Mouse (Mus musculus) large intestine, adult 2 months (tissue): ENCODE measurements around the gene Tmem198b. TPM values are rescaled to one million over a fixed set of nuclear protein-coding genes. Genes with fewer than 3 reads are reported as not detected.

ENCODE experiments used
- DNase-seq: peaks from one replicate; pipeline ENCODE4 v3.0.0-alpha.2; 2012; ENCODE audit warnings: low read depth, low spot score
- WGBS: fragments of 180-500 bp; shearing (Covaris S2); methylation state at CpG from one replicate; pipeline ENCODE4 v1.1.7; 2018; 5-methylcytosine and 5-hydroxymethylcytosine counted together
- polyA plus RNA-seq: library from polyadenylated mRNA; depleted of rRNA; stranded (reverse); fragments of >200 nt; gene quantifications from 2 replicates; pipeline ENCODE4 v1.2.3, GENCODE M21; 2012; rRNA removed

Tmem198b gene
- polyA plus RNA-seq, 1 experiment = 8.6 TPM

DNA sequence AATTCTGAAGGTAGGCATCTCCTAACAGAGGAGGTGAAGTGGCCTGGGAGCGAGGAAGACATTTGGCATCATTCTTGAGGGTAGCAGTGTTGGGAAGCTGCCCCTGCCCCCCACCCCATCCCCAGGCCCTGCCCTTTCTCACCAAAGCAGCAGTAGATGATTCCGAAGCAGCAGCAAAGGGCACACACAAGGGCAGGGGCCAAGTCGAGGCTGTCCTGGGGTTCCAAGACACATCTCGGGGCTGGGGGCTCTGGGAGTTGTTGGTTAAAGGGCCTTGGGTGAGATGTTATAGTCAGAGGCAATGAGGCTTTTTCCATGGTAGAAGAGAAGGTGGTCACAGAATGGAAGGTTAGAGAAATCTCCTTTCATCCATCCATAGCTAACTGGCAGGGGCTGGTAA lies 1.2 kb downstream of the Tmem198b start:
- WGBS = 75% methylated on average over 4 of the region's 4 CpGs
- DNase-seq = no peak

DNA sequence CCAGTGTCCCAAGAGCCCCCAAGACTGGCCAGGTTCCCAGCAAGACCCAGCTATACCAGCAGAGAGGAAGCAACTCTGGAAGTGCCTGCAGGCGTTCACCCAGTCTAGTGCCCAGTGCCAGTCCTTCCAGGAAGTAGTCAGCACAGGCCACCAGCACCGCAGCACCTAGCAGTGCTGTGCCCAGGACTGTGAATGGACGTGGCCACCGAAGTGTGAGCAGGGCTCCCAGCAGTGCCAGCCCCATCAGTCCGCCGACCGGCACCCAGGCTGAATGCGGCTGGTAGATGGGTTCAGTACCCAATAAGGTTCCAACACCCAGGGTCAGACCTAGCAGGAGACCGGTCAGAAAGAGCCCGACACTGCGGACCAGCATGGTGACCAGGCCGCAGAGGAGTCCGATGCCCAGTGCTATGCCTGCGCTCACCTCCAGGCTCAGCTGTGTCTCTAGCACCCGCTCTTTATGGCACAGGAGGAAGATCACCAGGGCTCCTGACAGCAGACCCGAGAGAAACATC lies 2.1 kb downstream of the Tmem198b start:
- DNase-seq = no peak

DNA sequence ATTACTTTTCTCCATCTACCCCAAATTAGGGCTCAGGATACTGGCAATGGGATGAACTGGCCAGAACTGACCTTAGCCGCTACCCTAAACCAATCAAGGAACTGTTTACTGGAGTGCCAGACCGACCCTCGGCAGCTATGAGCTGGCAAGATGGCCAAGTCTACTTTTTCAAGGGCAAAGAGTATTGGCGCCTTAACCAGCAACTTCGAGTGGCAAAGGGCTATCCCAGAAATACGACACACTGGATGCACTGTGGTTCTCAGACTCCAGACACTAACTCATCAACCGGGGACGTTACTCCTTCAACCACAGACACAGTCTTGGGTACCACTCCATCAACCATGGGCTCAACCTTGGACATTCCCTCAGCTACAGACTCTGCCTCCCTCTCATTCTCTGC lies 5.5 kb downstream of the Tmem198b start:
- 90% methylated on average over 8 of the region's 8 CpGs for WGBS
- DNase-seq = no peak

More for the DNA sequence above, 2.1 kb downstream of the Tmem198b start:
- 91% methylated on average over 16 of the region's 16 CpGs for WGBS

DNA sequence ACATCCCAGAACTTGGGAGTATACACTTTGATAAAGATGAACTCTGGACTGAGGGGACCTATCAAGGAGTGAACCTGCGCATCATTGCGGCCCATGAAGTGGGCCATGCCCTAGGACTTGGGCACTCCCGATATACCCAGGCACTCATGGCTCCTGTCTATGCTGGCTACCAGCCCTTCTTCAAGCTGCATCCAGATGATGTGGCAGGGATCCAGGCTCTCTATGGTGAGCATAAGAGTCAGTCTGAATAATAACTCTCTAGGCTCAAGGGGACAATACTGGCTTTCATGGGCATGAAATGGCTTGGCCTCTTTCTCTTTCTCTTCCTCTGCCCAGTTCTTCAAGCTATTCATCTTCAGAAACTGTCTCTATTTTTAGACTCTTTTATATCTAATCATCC lies 8.6 kb downstream of the Tmem198b start:
- WGBS = 93% methylated on average over 3 of the region's 3 CpGs
- no peak for DNase-seq

DNA sequence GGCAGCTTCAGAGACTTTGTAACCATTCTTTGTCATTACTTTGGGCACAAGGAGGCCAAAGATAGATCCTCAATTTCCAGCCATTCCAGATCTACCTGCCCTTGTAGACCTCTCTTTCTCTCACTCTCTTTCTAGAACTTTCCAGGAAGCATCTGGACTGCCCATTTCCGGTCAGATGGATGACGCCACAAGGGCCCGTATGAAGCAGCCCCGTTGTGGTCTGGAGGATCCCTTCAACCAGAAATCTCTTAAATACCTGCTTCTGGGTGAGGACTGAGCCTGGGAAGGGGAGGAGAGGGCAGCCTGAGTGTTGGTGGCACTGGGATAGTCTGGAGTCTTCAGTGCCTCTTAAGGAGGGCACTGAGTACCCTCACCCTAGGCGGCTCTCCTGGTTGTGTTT lies 9.8 kb downstream of the Tmem198b start:
- WGBS = 86% methylated on average over 5 of the region's 5 CpGs

DNA sequence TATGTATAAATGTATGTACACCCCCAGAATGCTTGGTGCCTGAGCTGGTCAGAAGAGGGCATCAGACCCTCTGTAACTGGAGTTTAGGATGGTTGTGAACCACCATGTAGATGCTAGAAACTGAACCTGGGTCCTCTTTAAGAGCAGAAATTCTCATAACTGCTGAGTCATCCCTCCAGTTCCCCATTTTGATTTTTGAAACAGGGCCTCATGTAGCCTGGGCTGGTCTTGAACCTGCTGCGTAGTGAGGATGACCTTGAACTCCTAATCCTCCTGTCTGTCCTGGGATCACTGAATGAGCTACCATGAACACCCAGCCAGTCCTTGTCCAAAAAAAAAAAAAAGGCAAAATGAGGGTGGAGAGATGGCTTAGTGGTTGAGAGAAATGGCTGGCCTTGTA lies 10.9 kb downstream of the Tmem198b start:
- 94% methylated on average over 1 of the region's 1 CpGs for WGBS
- DNase-seq = no peak

More for the DNA sequence above, 9.8 kb downstream of the Tmem198b start:
- DNase-seq = no peak

DNA sequence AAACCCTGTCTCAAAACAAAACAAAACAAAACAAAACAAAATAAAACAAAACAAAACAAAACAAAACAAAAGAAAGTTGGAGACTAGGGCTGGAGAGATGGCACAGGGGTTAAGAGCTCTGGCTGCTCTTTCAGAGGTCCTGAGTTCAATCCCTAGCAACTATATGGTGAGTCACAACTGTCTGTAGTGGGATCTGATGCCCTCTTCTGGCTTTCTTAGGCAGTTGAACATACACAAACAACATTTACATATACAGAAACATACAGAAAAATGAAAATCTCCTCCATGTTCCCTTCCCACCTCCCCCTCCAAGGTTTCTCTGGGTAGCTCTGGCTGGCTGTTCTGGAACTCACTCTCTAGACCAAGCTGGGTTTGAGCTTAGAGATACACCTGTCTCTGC lies 12.1 kb downstream of the Tmem198b start:
- no peak for DNase-seq

DNA sequence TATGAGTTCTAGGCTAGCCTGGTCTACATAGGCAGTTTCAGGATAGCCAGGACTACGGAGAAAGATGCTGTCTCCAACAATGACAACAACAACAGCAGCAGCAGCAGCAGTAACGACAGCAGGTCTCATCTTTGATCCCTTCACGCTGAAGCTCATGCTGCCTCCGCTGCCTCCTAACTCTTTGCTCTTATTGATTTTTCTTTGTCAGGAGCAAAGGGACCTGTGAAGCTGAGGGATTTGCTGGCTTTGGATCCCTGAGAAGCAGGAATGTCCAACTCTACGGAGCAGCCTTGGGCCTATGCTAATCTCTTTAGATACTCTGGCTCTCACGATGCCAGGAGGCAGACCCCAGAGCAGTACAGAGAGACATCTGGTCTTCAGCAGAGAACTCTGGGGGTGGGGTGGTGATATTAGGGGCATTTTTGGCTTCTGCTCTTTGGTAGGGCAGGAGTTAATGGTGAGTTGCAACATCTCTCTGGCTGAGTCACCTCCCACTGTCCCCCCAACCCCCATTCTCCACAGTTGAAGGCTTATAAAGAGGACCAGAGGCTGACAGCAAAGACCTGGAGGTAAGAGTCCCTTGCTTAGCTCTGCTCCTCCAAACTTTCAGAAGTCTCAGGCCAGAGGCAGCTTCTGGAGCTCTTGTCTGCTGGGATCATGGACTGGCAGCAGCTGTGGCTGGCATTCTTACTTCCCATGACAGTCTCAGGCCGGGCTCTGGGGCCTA lies 13.6 kb downstream of the Tmem198b start, which contains the start of gene Mmp19:
Gene Mmp19 (plus strand): TSS at position 513 of the 727 bp plus-strand sequence.
- no peak for DNase-seq
- 78% methylated on average over 7 of the region's 7 CpGs for WGBS

DNA sequence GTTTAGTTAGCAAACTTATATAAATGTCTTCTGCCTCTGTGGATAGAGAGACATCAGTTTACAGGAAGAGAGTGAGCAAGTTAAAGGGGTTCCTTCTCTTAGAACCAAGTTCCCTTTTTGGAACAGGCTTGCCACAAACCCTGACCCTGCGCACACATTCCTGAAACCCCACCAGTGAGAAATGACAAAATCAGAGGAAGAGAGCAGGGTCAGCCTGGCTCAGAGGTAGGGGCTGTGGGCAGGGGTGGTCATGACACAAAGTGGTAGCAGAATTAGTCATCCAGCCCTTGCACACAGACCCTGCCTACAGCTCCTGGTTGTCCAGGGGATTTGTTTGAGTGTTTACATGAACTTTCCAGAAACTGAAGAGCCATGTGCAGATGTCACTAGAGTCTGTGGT lies 24.0 kb downstream of the Tmem198b start:
- WGBS = 88% methylated on average over 1 of the region's 1 CpGs
- DNase-seq = no peak

DNA sequence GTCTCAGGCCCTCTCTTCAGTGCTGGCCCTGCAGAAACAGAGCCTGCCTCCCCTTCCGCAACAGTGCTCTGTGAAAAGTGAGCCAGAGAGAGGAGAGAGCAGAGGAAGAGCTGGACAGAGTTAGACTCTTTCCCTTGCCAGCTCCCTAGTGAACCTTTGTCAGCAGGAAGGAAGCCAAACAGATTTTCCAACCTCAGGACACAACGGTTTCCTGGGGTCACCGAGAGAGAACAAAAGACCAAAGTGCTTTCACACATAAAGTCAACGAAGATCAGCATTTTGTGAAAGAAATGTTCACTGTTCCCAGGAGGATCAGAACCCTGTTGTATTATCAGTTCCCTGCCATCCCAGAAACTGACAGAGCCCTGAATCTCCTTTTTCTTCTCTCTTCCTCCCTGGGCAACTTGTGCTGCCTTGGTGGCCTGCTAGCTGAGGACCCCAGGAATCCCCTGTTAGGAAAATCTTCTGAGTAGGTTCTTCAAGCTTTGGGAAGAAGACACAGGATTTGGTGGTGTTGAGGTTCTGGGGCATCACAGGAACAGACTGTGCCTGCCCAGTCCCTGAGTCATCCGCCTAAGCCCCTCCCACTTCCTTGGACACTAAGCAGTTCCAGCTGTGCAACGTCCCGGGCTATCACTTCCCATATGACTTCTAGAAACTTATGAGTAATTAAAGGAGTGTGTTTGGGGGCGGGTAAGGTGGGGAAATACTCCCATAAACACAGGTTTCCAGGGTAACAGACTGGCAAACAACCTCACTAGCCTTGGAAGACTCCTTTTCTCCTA lies 25.0 kb downstream of the Tmem198b start:
- DNase-seq = peak; percentile 11
- WGBS = 27% methylated on average over 8 of the region's 8 CpGs

DNA sequence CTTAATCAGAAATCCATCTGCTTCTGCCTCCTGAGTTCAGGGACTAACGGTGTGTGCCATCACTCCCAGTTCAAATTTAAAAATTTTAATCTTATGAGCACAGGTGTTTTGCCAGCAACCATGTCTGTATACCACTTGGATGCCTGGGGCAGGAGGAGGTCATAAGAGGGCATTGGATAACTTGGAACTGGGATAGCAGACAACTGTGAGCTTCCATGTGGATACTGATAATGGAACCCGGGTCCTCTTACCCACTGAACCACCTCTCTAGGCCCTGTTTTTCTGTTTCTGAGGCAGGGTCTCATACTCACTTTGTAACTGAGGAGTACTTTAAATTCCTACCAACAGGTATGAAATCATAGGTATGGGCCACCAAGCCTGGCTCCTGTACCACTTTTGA lies 25.7 kb downstream of the Tmem198b start:
- DNase-seq = no peak
- 91% methylated on average over 2 of the region's 2 CpGs for whole genome bisulfite sequencing

DNA sequence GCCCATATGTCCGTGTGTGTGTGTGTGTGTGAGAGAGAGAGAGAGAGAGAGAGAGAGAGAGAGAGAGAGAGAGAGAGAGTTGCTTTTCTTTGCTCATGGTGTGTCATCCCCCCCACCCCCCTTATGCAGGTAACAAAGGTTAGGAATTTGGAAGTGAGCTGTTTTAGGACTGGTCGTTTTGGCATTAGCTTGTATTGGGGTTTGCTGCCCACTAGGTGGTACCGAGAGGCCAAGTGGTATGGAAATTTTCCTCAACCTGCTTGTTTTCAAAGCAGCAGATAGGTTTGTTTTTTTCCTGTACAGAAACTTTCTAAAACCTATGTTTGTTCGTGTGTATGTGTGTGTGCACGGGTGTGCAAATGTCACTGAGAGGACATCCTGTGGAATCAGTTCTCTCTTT lies 30.5 kb downstream of the Tmem198b start:
- WGBS = 23% methylated on average over 5 of the region's 5 CpGs
- no peak for DNase-seq

DNA sequence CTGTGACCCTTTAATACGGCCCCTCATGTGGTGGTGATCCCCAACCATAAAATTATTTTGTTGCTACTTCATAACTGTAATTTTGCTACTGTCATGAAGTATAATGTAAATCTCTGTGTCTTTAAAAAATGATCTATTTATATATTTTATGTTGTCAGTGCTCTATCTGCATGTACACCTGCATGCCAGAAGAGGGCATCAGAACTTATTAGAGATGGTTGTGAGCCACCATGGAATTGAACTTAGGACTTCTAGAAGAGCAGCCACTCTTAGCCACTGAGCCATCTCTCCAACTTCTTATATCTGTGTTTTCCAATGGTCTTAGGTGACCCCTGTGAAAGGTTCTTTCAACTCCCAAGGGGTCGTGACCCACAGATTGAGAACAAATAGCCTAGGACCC lies 31.3 kb downstream of the Tmem198b start:
- DNase-seq = no peak
- WGBS = 91% methylated on average over 2 of the region's 2 CpGs

Other genes with a start within 250 kb of the Tmem198b start
- gene Pa2g4, start 238.4 kb downstream of the Tmem198b start, polyA plus RNA-seq = 29.3 and 31.2 TPM in 2 replicates
- gene Erbb3, start 214.7 kb downstream of the Tmem198b start, polyA plus RNA-seq = 76.7 and 120 TPM in 2 replicates
- 1,017 and 1,368 TPM in 2 replicates for gene Rps26, start 177.6 kb downstream of the Tmem198b start, polyA plus RNA-seq
- gene Ikzf4, start 158.4 kb downstream of the Tmem198b start, polyA plus RNA-seq = 0.69 and 1.1 TPM in 2 replicates
- gene Suox, start 130.3 kb downstream of the Tmem198b start, polyA plus RNA-seq = 48.9 and 241 TPM in 2 replicates
- 45.2 and 53.9 TPM in 2 replicates for gene Rab5b, start 108.1 kb downstream of the Tmem198b start, polyA plus RNA-seq
- 2.6 and 2.8 TPM in 2 replicates for gene Pmel, start 100.2 kb downstream of the Tmem198b start, polyA plus RNA-seq
- gene Cdk2, start 99.3 kb downstream of the Tmem198b start, polyA plus RNA-seq = 25.9 and 27.0 TPM in 2 replicates
- 88.1 and 115 TPM in 2 replicates for gene Dgka, start 59.5 kb downstream of the Tmem198b start, polyA plus RNA-seq
- 26.2 and 26.5 TPM in 2 replicates for gene Pym1, start 56.5 kb downstream of the Tmem198b start, polyA plus RNA-seq
- 2.9 and 3.1 TPM in 2 replicates for gene Mmp19, start 13.5 kb downstream of the Tmem198b start, polyA plus RNA-seq
- gene Dnajc14, start 308 bp downstream of the Tmem198b start, polyA plus RNA-seq = 17.7 and 18.7 TPM in 2 replicates
- 6.2 and 6.4 TPM in 2 replicates for gene Sarnp, start 13.0 kb upstream of the Tmem198b start, polyA plus RNA-seq
- 135 and 144 TPM in 2 replicates for gene Ormdl2, start 17.3 kb upstream of the Tmem198b start, polyA plus RNA-seq
- 0.98 and 1.2 TPM in 2 replicates for gene Gdf11, start 87.3 kb upstream of the Tmem198b start, polyA plus RNA-seq
- gene Cd63, start 96.6 kb upstream of the Tmem198b start, polyA plus RNA-seq = 130 and 137 TPM in 2 replicates
- 19.0 and 19.3 TPM in 2 replicates for gene Rdh5, start 118.5 kb upstream of the Tmem198b start, polyA plus RNA-seq
- gene Bloc1s1, start 119.7 kb upstream of the Tmem198b start, polyA plus RNA-seq = 126 and 147 TPM in 2 replicates
- 12.6 and 12.9 TPM in 2 replicates for gene Itga7, start 129.4 kb upstream of the Tmem198b start, polyA plus RNA-seq
- gene Mettl7b, start 156.6 kb upstream of the Tmem198b start, polyA plus RNA-seq = 34.5 and 82.9 TPM in 2 replicates
- not detected in 2 replicates for gene Olfr9, start 185.1 kb upstream of the Tmem198b start, polyA plus RNA-seq
- not detected in 2 replicates for gene Olfr763, start 206.4 kb upstream of the Tmem198b start, polyA plus RNA-seq
- gene Olfr764-ps1, start 235.5 kb upstream of the Tmem198b start, polyA plus RNA-seq = not detected in 2 replicates
- gene Olfr765, start 245.6 kb upstream of the Tmem198b start, polyA plus RNA-seq = not detected in 2 replicates